In the genomic region with DNA sequence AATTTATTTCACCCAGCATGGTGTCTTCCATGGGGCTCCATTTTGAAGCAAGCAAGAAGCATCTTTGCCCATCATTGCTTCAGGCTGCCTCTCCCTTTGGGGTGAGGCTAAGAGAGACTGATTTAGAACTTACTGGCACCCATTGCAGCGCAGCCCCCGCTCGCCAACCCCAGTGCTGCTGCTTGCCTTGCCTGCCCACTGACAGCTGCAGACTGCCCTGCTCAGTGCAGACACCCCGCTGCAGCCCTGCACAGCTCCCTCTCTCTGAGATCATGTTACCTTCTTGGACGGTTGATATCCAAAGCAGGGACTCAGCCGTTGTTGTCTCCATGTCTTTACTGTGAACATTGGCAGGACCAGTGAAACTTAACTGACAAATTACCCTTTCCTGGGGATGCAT, we compare ENCODE assay signal across 10 mouse cellular contexts. TPM values are rescaled to one million over a fixed set of nuclear protein-coding genes. Genes with fewer than 3 reads are reported as not detected.
DNase-seq lines count a peak whose midpoint lies in the region; ATAC-seq and TF ChIP-seq lines count a peak whose summit lies in the region.
"Had no signal": no experiment of that assay in that cellular context is flagged by ENCODE, and none has a peak within 500 bp of the region (broad histone marks: within the 10 kb centered on the region; RNA-seq: fewer than 3 reads in every experiment).

No protein-coding gene starts in this region.

- DNase-seq in kidney, postnatal 4 days, result peak; percentile 16 to 41
- no peak for DNase-seq in kidney, postnatal 25 days
- DNase-seq in G1E (ENCODE audit: low spot score), result no peak
- no peak for DNase-seq in Muller cell, postnatal 12 days (ENCODE audit: inconsistent ontology term)
- DNase-seq in urinary bladder, adult 18-20 months (ENCODE audit: low spot score in 2 of 2), result no peak
- DNase-seq: kidney, adult 18-20 months; spleen, adult 18-20 months had no signal

- H3K27me3 ChIP-seq in C2C12 (ENCODE audit: control insufficient read depth, insufficient read depth, insufficient read length), result no peaks in the 10 kb centered on the region
- no peaks in the 10 kb centered on the region for H3K27me3 ChIP-seq in G1E (ENCODE audit: insufficient read depth, low read length)
- H3K27me3 ChIP-seq in limb, embryonic 13.5 days, result no peaks in the 10 kb centered on the region

- peaks cover 89% of the 10 kb centered on the region for H3K4me1 ChIP-seq in G1E (ENCODE audit: insufficient read depth, low read depth, low read length)
- peaks cover 19% of the 10 kb centered on the region for H3K4me1 ChIP-seq in limb, embryonic 13.5 days

- no peak overlapping the region for H3K4me3 ChIP-seq in C2C12 (ENCODE audit: insufficient read depth, poor library complexity, severe bottlenecking)
- peak overlapping the region; percentile 54; the same call in 1 of the 2 replicates for H3K4me3 ChIP-seq in G1E (ENCODE audit: low read depth, low read length)
- H3K4me3 ChIP-seq in limb, embryonic 13.5 days, result no peak overlapping the region
- H3K4me3 ChIP-seq: midbrain, embryonic 10.5 days had no signal

- H3K9me3 ChIP-seq in G1E (replicated peaks), result no peaks in the 10 kb centered on the region
- H3K9me3 ChIP-seq in limb, embryonic 13.5 days, result no peaks in the 10 kb centered on the region
- H3K9me3 ChIP-seq: midbrain, embryonic 10.5 days had no signal

- H3K36me3 ChIP-seq in C2C12 (ENCODE audit: control insufficient read depth, insufficient read depth) (no peaks in the 10 kb centered on the region), G1E (replicated peaks) (peaks cover 54% of the 10 kb centered on the region)
- H3K36me3 ChIP-seq in limb, embryonic 13.5 days, result no peaks in the 10 kb centered on the region
- H3K36me3 ChIP-seq: midbrain, embryonic 10.5 days had no signal

- no peak overlapping the region for H3ac ChIP-seq in C2C12 (ENCODE audit: control insufficient read depth, insufficient read length, low read depth)

- no peak for ATAC-seq in G1E (ENCODE audit: extremely low read depth, insufficient number of reproducible peaks, low FRiP score, poor library complexity, severe bottlenecking)
- no peak for ATAC-seq in limb, embryonic 13.5 days (ENCODE audit: low FRiP score, low read depth)

- peaks cover 10% of the 10 kb centered on the region for H3K79me2 ChIP-seq in C2C12 (ENCODE audit: control insufficient read depth, insufficient read depth)

- H3K27ac ChIP-seq in limb, embryonic 13.5 days, result no peak overlapping the region; the same call in 1 of the 2 replicates
- H3K27ac ChIP-seq: midbrain, embryonic 10.5 days had no signal

- no peak overlapping the region for H3K9ac ChIP-seq in limb, embryonic 13.5 days

- 30% methylated on average over 6 of the region's 6 CpGs for WGBS in limb, embryonic 13.5 days

- H3K4me2 ChIP-seq in limb, embryonic 13.5 days (replicated peaks), result peak overlapping the region; percentile 26

- TF ChIP-seq CTCF in C2C12 (IDR thresholded peaks at IDR 0.05; ENCODE audit: control insufficient read depth, insufficient read depth, insufficient read length), result no peak
- TF ChIP-seq CTCF in G1E (IDR thresholded peaks at IDR 0.05; ENCODE audit: low read depth, low read length), result no peak

- H3K79me3 ChIP-seq in C2C12 (ENCODE audit: low read depth), result no peaks in the 10 kb centered on the region

TF ChIP-seq in C2C12, 6 proteins besides CTCF, POLR2A, EP300 and RAD21:
- TF ChIP-seq MYOD1 (IDR thresholded peaks at IDR 0.05; ENCODE audit: control insufficient read depth, insufficient read length, low read depth), result peak; percentile 77
- no peak for TF ChIP-seq USF1 (IDR thresholded peaks at IDR 0.05; ENCODE audit: low read depth)

RNA-seq across cellular contexts. Expression of a gene that starts 15.2 kb away (rescaled TPM):
- 27.6 TPM for polyA plus RNA-seq in C2C12 (2012; fragmentation: generic; extraction: Trizol)
- total RNA-seq in G1E (2014; fragmentation: Nextera tagmentation), result 95.2 and 107 TPM in 2 replicates
- total RNA-seq in G1E (2017), result 46.8 and 51.0 TPM in 2 replicates
- polyA plus RNA-seq in G1E (2012), result 62.8 and 70.0 TPM in 2 replicates
- 30.6 and 31.2 TPM in 2 replicates for polyA plus RNA-seq in limb, embryonic 13.5 days (2015; fragmentation: Nextera tagmentation; extraction: Ambion mirVana)

Comparison
In these comparisons a context has a peak if more than half of its experiments do, and no peak if none do; other contexts are left out.
1. DNase-seq: peak in kidney, postnatal 4 days (2 of 2); none in kidney, postnatal 25 days (0 of 2), G1E (single experiment), Muller cell, postnatal 12 days (single experiment) and urinary bladder, adult 18-20 months (0 of 2).